Mouse (Mus musculus): ENCODE data around the gene Focad. TPM values are rescaled to one million over a fixed set of nuclear protein-coding genes. Genes with fewer than 3 reads are reported as not detected.
A peak's percentile ranks its signal among the peaks of the same experiment; 100 is the strongest.

Gene Focad
- polyA plus RNA-seq, 1 experiment from 2014 or later, result 14.8 TPM

- DNase-seq (ENCODE audit: low spot score), result no peak
- H3K27me3 ChIP-seq (ENCODE audit: insufficient read depth, poor library complexity, severe bottlenecking), result no peaks in the 10 kb centered on the region
- 56% methylated on average over 3 of the region's 3 CpGs for WGBS
Measured at GRCm38 (mm10) chr4:88307691-88308090, 213.3 kb downstream of the Focad start.

GRCm38 (mm10) chr4:88308342-88309116 is 214.1 kb downstream of the Focad start:
- Histone ChIP-seq H3K27ac (no peak overlapping the region), H3K4me3 (no peak overlapping the region), H3K9me3 (no peaks in the 10 kb centered on the region), H3K27me3 (ENCODE audit: insufficient read depth, poor library complexity, severe bottlenecking) (no peaks in the 10 kb centered on the region), H3K36me3 (no peaks in the 10 kb centered on the region), H3K4me1 (peaks cover 5% of the 10 kb centered on the region; the same call in 1 of the 2 replicates)
- WGBS, result 91% methylated on average over 10 of the region's 10 CpGs
- no peak for DNase-seq (ENCODE audit: low spot score)

More at GRCm38 (mm10) chr4:88307691-88308090, 213.3 kb downstream of the Focad start:
- Histone ChIP-seq H3K9me3 (no peaks in the 10 kb centered on the region), H3K4me1 (peaks cover 5% of the 10 kb centered on the region; the same call in 1 of the 2 replicates), H3K36me3 (no peaks in the 10 kb centered on the region), H3K27ac (no peak overlapping the region), H3K4me3 (no peak overlapping the region)

- Histone ChIP-seq H3K4me3 (no peak overlapping the region), H3K9me3 (no peaks in the 10 kb centered on the region), H3K36me3 (no peaks in the 10 kb centered on the region), H3K4me1 (peaks cover 5% of the 10 kb centered on the region; the same call in 1 of the 2 replicates), H3K27me3 (ENCODE audit: insufficient read depth, poor library complexity, severe bottlenecking) (no peaks in the 10 kb centered on the region), H3K27ac (no peak overlapping the region)
- no peak for DNase-seq (ENCODE audit: low spot score)
- 48% methylated on average over 2 of the region's 2 CpGs for WGBS
Measured at GRCm38 (mm10) chr4:88309676-88310075, 215.2 kb downstream of the Focad start.

GRCm38 (mm10) chr4:88314898-88315297 is 220.5 kb downstream of the Focad start:
- Histone ChIP-seq H3K9me3 (no peaks in the 10 kb centered on the region), H3K36me3 (no peaks in the 10 kb centered on the region), H3K4me3 (no peak overlapping the region), H3K27me3 (ENCODE audit: insufficient read depth, poor library complexity, severe bottlenecking) (no peaks in the 10 kb centered on the region), H3K27ac (no peak overlapping the region), H3K4me1 (no peaks in the 10 kb centered on the region)
- DNase-seq (ENCODE audit: low spot score), result no peak
- WGBS, result 86% methylated on average over 3 of the region's 3 CpGs

GRCm38 (mm10) chr4:88320067-88320466 is 225.6 kb downstream of the Focad start:
- no peaks in the 10 kb centered on the region for H3K27me3 ChIP-seq (ENCODE audit: insufficient read depth, poor library complexity, severe bottlenecking)
- WGBS, result 87% methylated on average over 1 of the region's 1 CpGs
- no peak overlapping the region for H3K4me3 ChIP-seq
- no peaks in the 10 kb centered on the region for H3K36me3 ChIP-seq
- DNase-seq (ENCODE audit: low spot score), result no peak
- H3K4me1 ChIP-seq, result no peaks in the 10 kb centered on the region
- H3K27ac ChIP-seq, result no peak overlapping the region
- no peaks in the 10 kb centered on the region for H3K9me3 ChIP-seq

- 85% methylated on average over 5 of the region's 5 CpGs for WGBS
- no peaks in the 10 kb centered on the region for H3K27me3 ChIP-seq (ENCODE audit: insufficient read depth, poor library complexity, severe bottlenecking)
- no peaks in the 10 kb centered on the region for H3K4me1 ChIP-seq
- H3K36me3 ChIP-seq, result no peaks in the 10 kb centered on the region
- no peak for DNase-seq (ENCODE audit: low spot score)
- no peak overlapping the region for H3K27ac ChIP-seq
- H3K4me3 ChIP-seq, result no peak overlapping the region
- no peaks in the 10 kb centered on the region for H3K9me3 ChIP-seq
Measured at GRCm38 (mm10) chr4:88325392-88325791, 231.0 kb downstream of the Focad start.

GRCm38 (mm10) chr4:88334533-88334932 is 240.1 kb downstream of the Focad start:
- no peak overlapping the region for H3K27ac ChIP-seq
- WGBS, result 76% methylated on average over 4 of the region's 4 CpGs
- H3K4me1 ChIP-seq, result no peaks in the 10 kb centered on the region
- no peaks in the 10 kb centered on the region for H3K36me3 ChIP-seq
- DNase-seq (ENCODE audit: low spot score), result no peak
- no peaks in the 10 kb centered on the region for H3K27me3 ChIP-seq (ENCODE audit: insufficient read depth, poor library complexity, severe bottlenecking)
- H3K9me3 ChIP-seq, result no peaks in the 10 kb centered on the region
- H3K4me3 ChIP-seq, result no peak overlapping the region

GRCm38 (mm10) chr4:88336753-88337152 is 242.3 kb downstream of the Focad start:
- Histone ChIP-seq H3K27me3 (ENCODE audit: insufficient read depth, poor library complexity, severe bottlenecking) (no peaks in the 10 kb centered on the region), H3K36me3 (no peaks in the 10 kb centered on the region), H3K4me1 (no peaks in the 10 kb centered on the region), H3K27ac (no peak overlapping the region), H3K4me3 (no peak overlapping the region), H3K9me3 (no peaks in the 10 kb centered on the region)
- 53% methylated on average over 2 of the region's 2 CpGs for WGBS
- DNase-seq (ENCODE audit: low spot score), result no peak

GRCm38 (mm10) chr4:88337365-88337764 is 242.9 kb downstream of the Focad start:
- Histone ChIP-seq H3K4me3 (no peak overlapping the region), H3K27me3 (ENCODE audit: insufficient read depth, poor library complexity, severe bottlenecking) (no peaks in the 10 kb centered on the region), H3K27ac (no peak overlapping the region), H3K4me1 (no peaks in the 10 kb centered on the region), H3K9me3 (no peaks in the 10 kb centered on the region), H3K36me3 (no peaks in the 10 kb centered on the region)
- DNase-seq (ENCODE audit: low spot score), result no peak
- 72% methylated on average over 2 of the region's 2 CpGs for WGBS

- Histone ChIP-seq H3K4me1 (no peaks in the 10 kb centered on the region), H3K4me3 (no peak overlapping the region), H3K36me3 (no peaks in the 10 kb centered on the region), H3K9me3 (no peaks in the 10 kb centered on the region), H3K27ac (no peak overlapping the region), H3K27me3 (ENCODE audit: insufficient read depth, poor library complexity, severe bottlenecking) (no peaks in the 10 kb centered on the region)
- no peak for DNase-seq (ENCODE audit: low spot score)
- WGBS, result 83% methylated on average over 5 of the region's 5 CpGs
Measured at GRCm38 (mm10) chr4:88338130-88338529, 243.7 kb downstream of the Focad start.

- DNase-seq (ENCODE audit: low spot score), result no peak
- H3K4me3 ChIP-seq, result no peak overlapping the region
- WGBS, result 86% methylated on average over 11 of the region's 11 CpGs
- no peak overlapping the region for H3K27ac ChIP-seq
- H3K9me3 ChIP-seq, result no peaks in the 10 kb centered on the region
- no peaks in the 10 kb centered on the region for H3K36me3 ChIP-seq
- H3K4me1 ChIP-seq, result no peaks in the 10 kb centered on the region
- no peaks in the 10 kb centered on the region for H3K27me3 ChIP-seq (ENCODE audit: insufficient read depth, poor library complexity, severe bottlenecking)
Measured at GRCm38 (mm10) chr4:88344468-88344867, 250.0 kb downstream of the Focad start.

- no peak overlapping the region for H3K27ac ChIP-seq
- H3K9me3 ChIP-seq, result no peaks in the 10 kb centered on the region
- no peak overlapping the region for H3K4me3 ChIP-seq
- H3K4me1 ChIP-seq, result no peaks in the 10 kb centered on the region
- no peaks in the 10 kb centered on the region for H3K27me3 ChIP-seq (ENCODE audit: insufficient read depth, poor library complexity, severe bottlenecking)
- no peaks in the 10 kb centered on the region for H3K36me3 ChIP-seq
- no peak for DNase-seq (ENCODE audit: low spot score)
- 82% methylated on average over 4 of the region's 4 CpGs for WGBS
Measured at GRCm38 (mm10) chr4:88345065-88345464, 250.6 kb downstream of the Focad start.

- Histone ChIP-seq H3K36me3 (no peaks in the 10 kb centered on the region), H3K27ac (no peak overlapping the region), H3K27me3 (ENCODE audit: insufficient read depth, poor library complexity, severe bottlenecking) (no peaks in the 10 kb centered on the region), H3K9me3 (no peaks in the 10 kb centered on the region), H3K4me1 (no peaks in the 10 kb centered on the region), H3K4me3 (no peak overlapping the region)
- no peak for DNase-seq (ENCODE audit: low spot score)
- WGBS, result 77% methylated on average over 8 of the region's 8 CpGs
Measured at GRCm38 (mm10) chr4:88345938-88346337, 251.5 kb downstream of the Focad start.

GRCm38 (mm10) chr4:88350910-88351309 is 256.5 kb downstream of the Focad start:
- Histone ChIP-seq H3K9me3 (no peaks in the 10 kb centered on the region), H3K27ac (no peak overlapping the region), H3K36me3 (no peaks in the 10 kb centered on the region), H3K27me3 (ENCODE audit: insufficient read depth, poor library complexity, severe bottlenecking) (no peaks in the 10 kb centered on the region), H3K4me1 (no peaks in the 10 kb centered on the region), H3K4me3 (no peak overlapping the region)
- WGBS, result 7% methylated on average over 4 of the region's 4 CpGs
- DNase-seq (ENCODE audit: low spot score), result peak; percentile 82
